Mouse (Mus musculus): ENCODE measurements around the gene Prune1.

Gene Prune1

GRCm38 (mm10) chr3:95281216-95282126, at the start of gene Prune1, which contains the start of gene Mindy1:
Gene Prune1, minus strand, starts transcription at chr3:95282076.
Gene Mindy1, plus strand, starts transcription at chr3:95281345.
- peak; percentile 94 for DNase-seq (ENCODE audit: low read depth, low spot score)

GRCm38 (mm10) chr3:95331528-95331927, 49.7 kb upstream of the Prune1 start:
- no peak for DNase-seq (ENCODE audit: low read depth, low spot score)

GRCm38 (mm10) chr3:95328803-95329404, 47.0 kb upstream of the Prune1 start:
- no peak for DNase-seq (ENCODE audit: low read depth, low spot score)

GRCm38 (mm10) chr3:95324454-95325144, 42.7 kb upstream of the Prune1 start:
- no peak for DNase-seq (ENCODE audit: low read depth, low spot score)

GRCm38 (mm10) chr3:95323429-95323828, 41.6 kb upstream of the Prune1 start:
- no peak for DNase-seq (ENCODE audit: low read depth, low spot score)

GRCm38 (mm10) chr3:95319701-95320625, 38.1 kb upstream of the Prune1 start:
- no peak for DNase-seq (ENCODE audit: low read depth, low spot score)

GRCm38 (mm10) chr3:95319110-95319509, 37.2 kb upstream of the Prune1 start:
- DNase-seq (ENCODE audit: low read depth, low spot score), result no peak

GRCm38 (mm10) chr3:95318548-95318947, 36.7 kb upstream of the Prune1 start:
- no peak for DNase-seq (ENCODE audit: low read depth, low spot score)

- peak; percentile 16 for DNase-seq (ENCODE audit: low read depth, low spot score)
These were observed 35.7 kb upstream of the Prune1 start for GRCm38 (mm10) chr3:95317414-95318080.

GRCm38 (mm10) chr3:95315844-95316550, 34.1 kb upstream of the Prune1 start:
- DNase-seq (ENCODE audit: low read depth, low spot score), result no peak

- peak; percentile 70 for DNase-seq (ENCODE audit: low read depth, low spot score)
These were observed 33.4 kb upstream of the Prune1 start for GRCm38 (mm10) chr3:95315094-95315843.

- DNase-seq (ENCODE audit: low read depth, low spot score), result peak; percentile 9
These were observed 32.7 kb upstream of the Prune1 start, which contains the start of gene Cers2 for GRCm38 (mm10) chr3:95314486-95315093. Gene Cers2, plus strand, starts transcription at chr3:95314791.

- no peak for DNase-seq (ENCODE audit: low read depth, low spot score)
These were observed 32.2 kb upstream of the Prune1 start for GRCm38 (mm10) chr3:95314075-95314474.

- no peak for DNase-seq (ENCODE audit: low read depth, low spot score)
These were observed 31.6 kb upstream of the Prune1 start for GRCm38 (mm10) chr3:95313476-95313875.

- DNase-seq (ENCODE audit: low read depth, low spot score), result no peak
These were observed 30.7 kb upstream of the Prune1 start for GRCm38 (mm10) chr3:95312623-95313022.

GRCm38 (mm10) chr3:95310968-95311882, 29.3 kb upstream of the Prune1 start:
- DNase-seq (ENCODE audit: low read depth, low spot score), result peak; percentile 77

GRCm38 (mm10) chr3:95310496-95310895, 28.6 kb upstream of the Prune1 start:
- DNase-seq (ENCODE audit: low read depth, low spot score), result no peak

GRCm38 (mm10) chr3:95307100-95307499, 25.2 kb upstream of the Prune1 start, which contains the start of gene Anxa9:
Gene Anxa9, minus strand, starts transcription at chr3:95307176.
- DNase-seq (ENCODE audit: low read depth, low spot score), result no peak
